Mouse (Mus musculus) adrenal gland, postnatal 25 days (tissue): Measurements from ENCODE around the gene Mboat7. TPM values are rescaled to one million over a fixed set of nuclear protein-coding genes. Genes with fewer than 3 reads are reported as not detected.
A peak's percentile ranks its signal among the peaks of the same experiment; 100 is the strongest.
"Not testable (repeated sequence)": the region's sequence is repeated elsewhere in the genome, so short reads cannot be mapped to it uniquely, and the experiment has no call there.

ENCODE experiments used
- DNase-seq: peaks from one replicate; pipeline ENCODE4 v3.0.0; 2021; ENCODE audit warnings: mixed read lengths
- long read RNA-seq: library from polyadenylated mRNA; stranded (forward); transcript quantifications from one replicate; pipeline ENCODE4 v2.0.0, GENCODE M21; 2021
- total RNA-seq: library from RNA; stranded (reverse); gene quantifications from 2 replicates; pipeline ENCODE4 v1.2.3, GENCODE M21; 2021

Mboat7 gene
- 76.1 and 85.5 TPM in 2 replicates for total RNA-seq
- long read RNA-seq, transcript Mboat7-201 (8 exons, 2,878 nt) = major isoform, 38 of 60 reads
- long read RNA-seq, partial matches to known transcripts = 8 of 60 reads
- long read RNA-seq, other reads (novel, unspliced or antisense) = 10 of 60 reads

GRCm38 (mm10) chr7:3692987-3693808 lies at the start of gene Mboat7:
TSS of gene Mboat7 (minus strand) at chr7:3693523.
- DNase-seq = peak; percentile 94

- not testable (repeated sequence) for DNase-seq
These were observed 39.4 kb upstream of the Mboat7 start for GRCm38 (mm10) chr7:3732675-3733074.

- not testable (repeated sequence) for DNase-seq
These were observed 32.1 kb upstream of the Mboat7 start for GRCm38 (mm10) chr7:3725459-3725858.

GRCm38 (mm10) chr7:3720268-3720667 lies 26.9 kb upstream of the Mboat7 start, which contains the start of gene Pirb:
TSS of gene Pirb (minus strand) at chr7:3720391.
- DNase-seq = not testable (repeated sequence)

- DNase-seq = no peak
These were observed 21.9 kb upstream of the Mboat7 start for GRCm38 (mm10) chr7:3715249-3715648.

- no peak for DNase-seq
These were observed 19.1 kb upstream of the Mboat7 start for GRCm38 (mm10) chr7:3712264-3712942.

- DNase-seq = no peak
These were observed 15.7 kb upstream of the Mboat7 start for GRCm38 (mm10) chr7:3709000-3709399.

- not testable (repeated sequence) for DNase-seq
These were observed 15.2 kb upstream of the Mboat7 start for GRCm38 (mm10) chr7:3708447-3708980.

- no peak for DNase-seq
These were observed 14.5 kb upstream of the Mboat7 start for GRCm38 (mm10) chr7:3707568-3708413.

- DNase-seq = no peak
These were observed 13.7 kb upstream of the Mboat7 start for GRCm38 (mm10) chr7:3707027-3707426.

- DNase-seq = no peak
These were observed 13.1 kb upstream of the Mboat7 start for GRCm38 (mm10) chr7:3706343-3706934.

- no peak for DNase-seq
These were observed 12.6 kb upstream of the Mboat7 start for GRCm38 (mm10) chr7:3705911-3706310.

GRCm38 (mm10) chr7:3705461-3705860 lies 12.1 kb upstream of the Mboat7 start:
- DNase-seq = not testable (repeated sequence)

GRCm38 (mm10) chr7:3704475-3704874 lies 11.2 kb upstream of the Mboat7 start:
- DNase-seq = peak; percentile 6

- DNase-seq = peak; percentile 92
These were observed 10.6 kb upstream of the Mboat7 start, which contains the start of gene Rps9 for GRCm38 (mm10) chr7:3703879-3704441. TSS of gene Rps9 (plus strand) at chr7:3703993.

GRCm38 (mm10) chr7:3703148-3703878 lies 10.0 kb upstream of the Mboat7 start:
- DNase-seq = no peak

- DNase-seq = no peak
These were observed 5.1 kb upstream of the Mboat7 start for GRCm38 (mm10) chr7:3698471-3698870.

- not testable (repeated sequence) for DNase-seq
These were observed 1.6 kb upstream of the Mboat7 start for GRCm38 (mm10) chr7:3694949-3695305.

GRCm38 (mm10) chr7:3694076-3694948 lies 989 bp upstream of the Mboat7 start:
- DNase-seq = peak; percentile 70

- DNase-seq = no peak
These were observed 419 bp upstream of the Mboat7 start for GRCm38 (mm10) chr7:3693809-3694075.
